8 mouse cellular contexts compared by ENCODE assay signal in the genomic region with DNA sequence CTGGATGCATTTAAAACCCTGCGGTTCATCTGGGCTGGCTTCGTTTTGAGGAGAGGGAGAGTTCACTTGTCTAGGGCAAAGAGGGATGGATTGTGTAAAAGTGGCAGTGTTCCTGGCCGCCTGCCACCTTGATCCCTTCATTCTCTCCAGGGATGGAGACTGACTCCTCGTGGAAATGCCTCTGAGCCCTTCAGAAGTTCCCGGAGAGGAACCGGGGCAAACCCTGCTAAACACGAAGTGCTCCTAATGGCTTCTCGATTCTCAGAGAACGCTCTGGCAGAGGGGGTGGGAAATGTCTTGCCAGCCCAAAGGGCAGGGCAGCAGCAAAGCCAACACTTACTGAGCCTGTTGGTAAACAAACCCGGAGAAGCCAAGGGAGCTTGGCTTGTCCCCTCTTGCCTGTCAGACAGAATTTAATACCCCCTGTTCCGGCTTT.
DNase-seq lines count a peak whose midpoint lies in the region; ATAC-seq and TF ChIP-seq lines count a peak whose summit lies in the region.

No protein-coding gene starts in this region.

- no peak overlapping the region for H3K4me3 ChIP-seq in heart, adult 2 months
- H3K4me3 ChIP-seq in embryonic facial prominence, embryonic 15.5 days (replicated peaks) = no peak overlapping the region
- no peak overlapping the region for H3K4me3 ChIP-seq in lung, adult 2 months (replicated peaks; ENCODE audit: extremely low read depth, low read depth, low read length)

- TF ChIP-seq POLR2A in heart, adult 2 months (IDR thresholded peaks at IDR 0.05; ENCODE audit: insufficient read depth, low read depth, low read length) = no peak
- no peak for TF ChIP-seq POLR2A in lung, adult 2 months (IDR thresholded peaks at IDR 0.05; ENCODE audit: borderline replicate concordance, extremely low read depth, low read depth, low read length)

- H3K36me3 ChIP-seq in heart, adult 2 months (ENCODE audit: control insufficient read depth, insufficient read depth, low read length) = no peaks in the 10 kb centered on the region
- no peaks in the 10 kb centered on the region for H3K36me3 ChIP-seq in embryonic facial prominence, embryonic 15.5 days

- H3K79me2 ChIP-seq in heart, adult 2 months (replicated peaks; ENCODE audit: control insufficient read depth, insufficient read depth, low read length) = no peaks in the 10 kb centered on the region

- peak; percentile 20 to 44 for DNase-seq in heart, adult 2 months
- DNase-seq in heart, adult 11 months = no peak
- peak; percentile 52 for DNase-seq in 3T3-L1 (ENCODE audit: low read depth, low spot score)
- peak; percentile 23 for DNase-seq in lung, adult 2 months
- no peak for DNase-seq in testis, postnatal 10 days (ENCODE audit: low spot score)

- H3K4me1 ChIP-seq in heart, adult 2 months (ENCODE audit: control insufficient read depth, insufficient read depth, low read length) = no peaks in the 10 kb centered on the region
- H3K4me1 ChIP-seq in embryonic facial prominence, embryonic 15.5 days = peaks cover 19% of the 10 kb centered on the region
- no peaks in the 10 kb centered on the region for H3K4me1 ChIP-seq in lung, adult 2 months (ENCODE audit: control insufficient read depth, insufficient read depth, low read length)

- H3K9me3 ChIP-seq in embryonic facial prominence, embryonic 15.5 days (replicated peaks) = no peaks in the 10 kb centered on the region

- H3K27me3 ChIP-seq in heart, adult 2 months (ENCODE audit: control insufficient read depth, insufficient read depth, low read length) = no peaks in the 10 kb centered on the region
- H3K27me3 ChIP-seq in embryonic facial prominence, embryonic 15.5 days = no peaks in the 10 kb centered on the region

- 0 out of 2 replicates have a peak overlapping the region, but pooled peaks have one; percentile 19 for H3K4me2 ChIP-seq in embryonic facial prominence, embryonic 15.5 days (replicated peaks)

- TF ChIP-seq CTCF in heart, adult 2 months (IDR thresholded peaks at IDR 0.05) = no peak
- TF ChIP-seq CTCF in lung, adult 2 months (IDR thresholded peaks at IDR 0.05; ENCODE audit: insufficient read depth, low read length) = no peak

- H3K27ac ChIP-seq in heart, adult 2 months = no peak overlapping the region
- H3K27ac ChIP-seq in embryonic facial prominence, embryonic 15.5 days (replicated peaks) = peak overlapping the region; percentile 65; the same call in 1 of the 2 replicates

- 35% methylated on average over 11 of the region's 11 CpGs for WGBS in heart, adult 2 months
- 9% methylated on average over 11 of the region's 11 CpGs for WGBS in embryonic facial prominence, embryonic 15.5 days
- WGBS in lung, adult 2 months = 31% methylated on average over 11 of the region's 11 CpGs

- 0 out of 2 replicates have a peak, but pooled peaks have one; percentile 50 for ATAC-seq in embryonic facial prominence, embryonic 15.5 days (ENCODE audit: insufficient number of reproducible peaks, low FRiP score, low TSS enrichment, low read depth)
- ATAC-seq in erythroid progenitor cell, adult 5-6 weeks (replicated peaks; ENCODE audit: low FRiP score, poor library complexity, severe bottlenecking) = no peak
- no peak for ATAC-seq in granulocyte monocyte progenitor cell, adult 5-6 weeks (replicated peaks; ENCODE audit: poor library complexity, severe bottlenecking)

- TF ChIP-seq EP300 in heart, adult 2 months (IDR thresholded peaks at IDR 0.05; ENCODE audit: insufficient read depth, low read depth, low read length) = no peak

- intact Hi-C loops in heart, adult 2 months (cut with DNase I) = no loop called here

- no peak overlapping the region for H3K9ac ChIP-seq in heart, adult 2 months (ENCODE audit: low read depth, low read length)
- no peak overlapping the region for H3K9ac ChIP-seq in embryonic facial prominence, embryonic 15.5 days

Comparison
In these comparisons a context has a peak if more than half of its experiments do, and no peak if none do; other contexts are left out.
1. DNase-seq: peak in heart, adult 2 months (2 of 2), 3T3-L1 (single experiment) and lung, adult 2 months (single experiment); none in heart, adult 11 months (single experiment) and testis, postnatal 10 days (single experiment).